Mouse (Mus musculus) lung, adult 2 months (tissue): ENCODE results near the gene Polr3b.

ENCODE experiments used
- CTCF ChIP-seq: fragments of 200-500 bp; IDR thresholded peaks from 2 replicates; pipeline ENCODE4 v1.5.1; 2011; ENCODE audit warnings: mild to moderate bottlenecking, low read length, control low read depth; ENCODE audit not compliant: insufficient read depth
- POLR2A ChIP-seq: fragments of 200-500 bp; IDR thresholded peaks from 2 replicates; pipeline ENCODE4 v1.6.1; 2011; ENCODE audit warnings: low read depth, mild to moderate bottlenecking, control low read depth, low read length, borderline replicate concordance; ENCODE audit errors: extremely low read depth

- TF ChIP-seq POLR2A = no peak
- TF ChIP-seq CTCF = no peak
These were observed 80.0 kb downstream of the Polr3b start for GRCm38 (mm10) chr10:84702115-84702514.
